Mouse (Mus musculus): ENCODE results near the gene Galns. TPM values are rescaled to one million over a fixed set of nuclear protein-coding genes. Genes with fewer than 3 reads are reported as not detected.
"Not testable (repeated sequence)": the region's sequence is repeated elsewhere in the genome, so short reads cannot be mapped to it uniquely, and the experiment has no call there.

Galns gene
- polyA plus RNA-seq, 1 experiment from 2014 or later: 5.4 TPM

- Histone ChIP-seq H3K9ac (no peak overlapping the region), H3K27ac (no peak overlapping the region), H3K4me1 (replicated peaks) (peaks cover 21% of the 10 kb centered on the region), H3K36me3 (peaks cover 95% of the 10 kb centered on the region), H3K4me3 (no peak overlapping the region), H3K9me3 (no peaks in the 10 kb centered on the region), H3K27me3 (no peaks in the 10 kb centered on the region), H3K4me2 (no peak overlapping the region)
- 80% methylated on average over 6 of the region's 6 CpGs for WGBS
- ATAC-seq (ENCODE audit: low FRiP score): no peak
Observed at GRCm38 (mm10) chr8:122644175-122644954, 33.1 kb upstream of the Galns start.

- Histone ChIP-seq H3K4me1 (replicated peaks) (peaks cover 32% of the 10 kb centered on the region), H3K9ac (no peak overlapping the region), H3K9me3 (no peaks in the 10 kb centered on the region), H3K4me2 (no peak overlapping the region), H3K4me3 (no peak overlapping the region), H3K36me3 (peaks cover 96% of the 10 kb centered on the region), H3K27ac (no peak overlapping the region), H3K27me3 (no peaks in the 10 kb centered on the region)
- ATAC-seq (ENCODE audit: low FRiP score): no peak
- 78% methylated on average over 9 of the region's 9 CpGs for WGBS
Observed at GRCm38 (mm10) chr8:122642071-122642470, 30.8 kb upstream of the Galns start.

- Histone ChIP-seq H3K4me1 (replicated peaks) (peaks cover 35% of the 10 kb centered on the region), H3K9me3 (no peaks in the 10 kb centered on the region), H3K9ac (no peak overlapping the region), H3K4me2 (no peak overlapping the region), H3K27me3 (no peaks in the 10 kb centered on the region), H3K4me3 (no peak overlapping the region), H3K36me3 (peaks cover 96% of the 10 kb centered on the region), H3K27ac (no peak overlapping the region)
- no peak for ATAC-seq (ENCODE audit: low FRiP score)
- 85% methylated on average over 15 of the region's 15 CpGs for WGBS
Observed at GRCm38 (mm10) chr8:122641406-122641805, 30.1 kb upstream of the Galns start.

GRCm38 (mm10) chr8:122640825-122641224 is 29.6 kb upstream of the Galns start:
- H3K4me1 ChIP-seq (replicated peaks): peaks cover 35% of the 10 kb centered on the region
- H3K27me3 ChIP-seq: no peaks in the 10 kb centered on the region
- peaks cover 93% of the 10 kb centered on the region for H3K36me3 ChIP-seq
- no peak overlapping the region for H3K4me3 ChIP-seq
- no peak overlapping the region for H3K4me2 ChIP-seq
- H3K27ac ChIP-seq: peak overlapping the region; percentile 69; the same call in 1 of the 2 replicates
- H3K9ac ChIP-seq: peak overlapping the region; percentile 49; the same call in 1 of the 2 replicates
- no peaks in the 10 kb centered on the region for H3K9me3 ChIP-seq
- ATAC-seq (ENCODE audit: low FRiP score): no peak
- 89% methylated on average over 4 of the region's 4 CpGs for WGBS

GRCm38 (mm10) chr8:122639521-122640248 is 28.4 kb upstream of the Galns start:
- 32% methylated on average over 16 of the region's 16 CpGs for WGBS
- peak overlapping the region; percentile 69 for H3K27ac ChIP-seq
- H3K4me1 ChIP-seq (replicated peaks): peaks cover 35% of the 10 kb centered on the region
- H3K27me3 ChIP-seq: no peaks in the 10 kb centered on the region
- H3K9me3 ChIP-seq: no peaks in the 10 kb centered on the region
- no peak for ATAC-seq (ENCODE audit: low FRiP score)
- no peak overlapping the region for H3K9ac ChIP-seq
- H3K4me2 ChIP-seq: no peak overlapping the region
- peaks cover 93% of the 10 kb centered on the region for H3K36me3 ChIP-seq
- H3K4me3 ChIP-seq: no peak overlapping the region

GRCm38 (mm10) chr8:122638601-122639000 is 27.3 kb upstream of the Galns start:
- H3K4me2 ChIP-seq: no peak overlapping the region
- H3K27ac ChIP-seq: peak overlapping the region; percentile 69
- H3K36me3 ChIP-seq: peaks cover 93% of the 10 kb centered on the region
- WGBS: 72% methylated on average over 16 of the region's 16 CpGs
- 0 out of 2 replicates have a peak overlapping the region, but pooled peaks have one; percentile 13 for H3K9ac ChIP-seq
- no peaks in the 10 kb centered on the region for H3K27me3 ChIP-seq
- no peak overlapping the region for H3K4me3 ChIP-seq
- ATAC-seq (ENCODE audit: low FRiP score): no peak
- no peaks in the 10 kb centered on the region for H3K9me3 ChIP-seq
- H3K4me1 ChIP-seq (replicated peaks): peaks cover 35% of the 10 kb centered on the region

GRCm38 (mm10) chr8:122637230-122637629 is 26.0 kb upstream of the Galns start:
- 90% methylated on average over 9 of the region's 9 CpGs for WGBS
- H3K4me3 ChIP-seq: no peak overlapping the region
- H3K36me3 ChIP-seq: peaks cover 94% of the 10 kb centered on the region
- no peak overlapping the region for H3K9ac ChIP-seq
- peaks cover 35% of the 10 kb centered on the region for H3K4me1 ChIP-seq (replicated peaks)
- H3K27ac ChIP-seq: no peak overlapping the region
- no peak for ATAC-seq (ENCODE audit: low FRiP score)
- no peak overlapping the region for H3K4me2 ChIP-seq
- no peaks in the 10 kb centered on the region for H3K27me3 ChIP-seq
- no peaks in the 10 kb centered on the region for H3K9me3 ChIP-seq

GRCm38 (mm10) chr8:122636803-122637175 is 25.5 kb upstream of the Galns start:
- no peaks in the 10 kb centered on the region for H3K9me3 ChIP-seq
- no peak overlapping the region for H3K4me3 ChIP-seq
- H3K4me2 ChIP-seq: no peak overlapping the region
- 71% methylated on average over 9 of the region's 9 CpGs for WGBS
- ATAC-seq (ENCODE audit: low FRiP score): no peak
- H3K36me3 ChIP-seq: peaks cover 94% of the 10 kb centered on the region
- H3K27me3 ChIP-seq: no peaks in the 10 kb centered on the region
- no peak overlapping the region for H3K9ac ChIP-seq
- peaks cover 31% of the 10 kb centered on the region for H3K4me1 ChIP-seq (replicated peaks)
- no peak overlapping the region for H3K27ac ChIP-seq

- Histone ChIP-seq H3K27ac (no peak overlapping the region), H3K4me3 (no peak overlapping the region), H3K9me3 (no peaks in the 10 kb centered on the region), H3K36me3 (peaks cover 89% of the 10 kb centered on the region), H3K4me1 (replicated peaks) (peaks cover 30% of the 10 kb centered on the region), H3K27me3 (no peaks in the 10 kb centered on the region), H3K9ac (no peak overlapping the region), H3K4me2 (no peak overlapping the region)
- 78% methylated on average over 14 of the region's 14 CpGs for WGBS
- no peak for ATAC-seq (ENCODE audit: low FRiP score)
Observed at GRCm38 (mm10) chr8:122635878-122636802, 24.9 kb upstream of the Galns start.

- 92% methylated on average over 14 of the region's 14 CpGs for WGBS
- Histone ChIP-seq H3K9ac (no peak overlapping the region), H3K4me3 (no peak overlapping the region), H3K4me2 (no peak overlapping the region), H3K4me1 (replicated peaks) (peaks cover 12% of the 10 kb centered on the region; the same call in 1 of the 2 replicates), H3K9me3 (no peaks in the 10 kb centered on the region), H3K27me3 (no peaks in the 10 kb centered on the region), H3K27ac (no peak overlapping the region), H3K36me3 (peaks cover 88% of the 10 kb centered on the region)
- no peak for ATAC-seq (ENCODE audit: low FRiP score)
Observed at GRCm38 (mm10) chr8:122633205-122633604, 21.9 kb upstream of the Galns start.

- H3K4me2 ChIP-seq; ATAC-seq (ENCODE audit: low FRiP score); H3K9me3 ChIP-seq; H3K27me3 ChIP-seq; H3K27ac ChIP-seq; H3K4me3 ChIP-seq; H3K9ac ChIP-seq: not testable (repeated sequence)
- Histone ChIP-seq H3K36me3 (peaks cover 84% of the 10 kb centered on the region), H3K4me1 (replicated peaks) (peaks cover 15% of the 10 kb centered on the region; the same call in 1 of the 2 replicates)
- WGBS: 79% methylated on average over 3 of the region's 3 CpGs
Observed at GRCm38 (mm10) chr8:122632134-122632533, 20.9 kb upstream of the Galns start.

GRCm38 (mm10) chr8:122630696-122631095 is 19.4 kb upstream of the Galns start:
- H3K9me3 ChIP-seq: no peaks in the 10 kb centered on the region
- ATAC-seq (ENCODE audit: low FRiP score): no peak
- H3K27me3 ChIP-seq: no peaks in the 10 kb centered on the region
- H3K36me3 ChIP-seq: peaks cover 73% of the 10 kb centered on the region
- H3K27ac ChIP-seq: no peak overlapping the region
- H3K4me3 ChIP-seq: no peak overlapping the region
- peaks cover 18% of the 10 kb centered on the region; the same call in 1 of the 2 replicates for H3K4me1 ChIP-seq (replicated peaks)
- no peak overlapping the region for H3K4me2 ChIP-seq
- H3K9ac ChIP-seq: 0 out of 2 replicates have a peak overlapping the region, but pooled peaks have one; percentile 19
- WGBS: 64% methylated on average over 22 of the region's 22 CpGs

Data from hindbrain, embryonic 13.5 days (tissue).